Mouse (Mus musculus) CD4-positive, CD25-positive, alpha-beta regulatory T cell, adult 4 months (primary cell): ENCODE results near the gene Ercc6l. TPM values are rescaled to one million over a fixed set of nuclear protein-coding genes. Genes with fewer than 3 reads are reported as not detected.
"Not testable (repeated sequence)": the region's sequence is repeated elsewhere in the genome, so short reads cannot be mapped to it uniquely, and the experiment has no call there.

Experiments
- ATAC-seq: one replicate; pipeline ENCODE4 v1.8.0; 2017
- polyA plus RNA-seq, 2 experiments: library from polyadenylated mRNA; unstranded; fragments of 100-300 nt; shearing (Covaris generic); gene quantifications; one replicate each; pipeline ENCODE4 v1.2.1; 2017

Gene Ercc6l
- polyA plus RNA-seq, 2 experiments from 2014 or later = 1.4 to 3.7 TPM

DNA sequence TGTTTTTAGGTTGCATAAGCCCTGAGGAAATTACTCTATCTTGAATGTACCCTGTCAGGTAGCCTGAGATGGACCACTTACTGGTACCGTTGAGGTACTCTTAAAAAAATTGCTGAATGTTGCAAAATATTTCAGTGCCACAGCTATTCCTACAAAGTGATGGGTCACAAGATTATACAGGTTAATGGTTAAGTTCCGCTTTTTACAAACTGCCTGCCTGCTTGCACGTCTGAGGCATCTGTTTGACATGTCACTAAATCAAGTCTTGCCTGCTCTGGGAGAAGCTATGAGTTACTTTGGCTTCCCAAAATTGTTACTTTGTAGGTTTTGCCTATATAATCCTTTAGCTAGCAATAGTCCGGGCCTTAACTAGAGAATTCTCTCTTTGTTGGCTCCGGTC lies 47.5 kb downstream of the Ercc6l start:
- not testable (repeated sequence) for ATAC-seq

- not testable (repeated sequence) for ATAC-seq
Observed at GRCm38 (mm10) chrX:102103830-102104229, 53.1 kb downstream of the Ercc6l start.

DNA sequence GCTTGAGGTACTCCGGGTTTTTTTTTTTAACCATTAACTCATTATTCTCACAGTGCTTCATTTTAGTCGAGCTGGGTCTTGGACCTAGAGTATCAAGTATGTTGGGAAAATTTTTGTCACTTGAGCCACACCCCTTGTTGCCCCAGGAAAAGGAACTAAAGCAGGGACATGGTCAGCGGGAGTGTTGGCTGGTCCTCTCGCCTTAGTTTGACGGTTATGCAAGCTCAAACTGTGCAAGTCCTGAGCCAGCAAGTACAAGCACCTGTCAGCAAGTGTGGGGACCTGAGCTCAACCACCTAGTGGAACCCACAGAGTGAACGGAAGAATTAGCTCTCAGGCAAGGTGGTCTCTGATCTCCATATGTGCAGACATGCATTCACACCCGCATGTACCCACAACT lies 55.0 kb downstream of the Ercc6l start:
- no peak for ATAC-seq

GRCm38 (mm10) chrX:102094381-102094904 lies 62.4 kb downstream of the Ercc6l start:
- ATAC-seq = no peak

Other genes starting within 250 kb of the Ercc6l start
- gene Rtl5, start 85.8 kb downstream of the Ercc6l start, polyA plus RNA-seq = 1 to 10 TPM in 1 of 2 experiments, under 1 TPM in 1; 0.50 to 2.3 TPM
- 10 to 100 TPM; 17.9 to 60.8 TPM for gene Pin4, start 37.6 kb downstream of the Ercc6l start, polyA plus RNA-seq
- gene Rps4x, start 32.3 kb upstream of the Ercc6l start, polyA plus RNA-seq = 1,000 to 10,000 TPM; 1,685 to 1,975 TPM
- not detected for gene Cited1, start 95.1 kb upstream of the Ercc6l start, polyA plus RNA-seq